Mouse (Mus musculus): Measurements from ENCODE around the gene Gm45713.

- peak; percentile 67 for TF ChIP-seq CTCF (IDR thresholded peaks at IDR 0.05; ENCODE audit: extremely low read depth, insufficient read depth, low read length)
- TF ChIP-seq POLR2A (IDR thresholded peaks at IDR 0.05; ENCODE audit: extremely low read depth, insufficient read depth, low read length) = peak; percentile 33; the same call in 1 of the 2 replicates
Observed at GRCm38 (mm10) chr7:45161612-45162473, 25.8 kb upstream of the Gm45713 start.
